Mouse (Mus musculus) MN1 (cell line): ENCODE results near the gene Ropn1l.

Source experiments
- DNase-seq: peaks from one replicate; pipeline ENCODE4 v3.0.0-alpha.2; 2016; ENCODE audit warnings: low spot score

The Ropn1l gene

DNA sequence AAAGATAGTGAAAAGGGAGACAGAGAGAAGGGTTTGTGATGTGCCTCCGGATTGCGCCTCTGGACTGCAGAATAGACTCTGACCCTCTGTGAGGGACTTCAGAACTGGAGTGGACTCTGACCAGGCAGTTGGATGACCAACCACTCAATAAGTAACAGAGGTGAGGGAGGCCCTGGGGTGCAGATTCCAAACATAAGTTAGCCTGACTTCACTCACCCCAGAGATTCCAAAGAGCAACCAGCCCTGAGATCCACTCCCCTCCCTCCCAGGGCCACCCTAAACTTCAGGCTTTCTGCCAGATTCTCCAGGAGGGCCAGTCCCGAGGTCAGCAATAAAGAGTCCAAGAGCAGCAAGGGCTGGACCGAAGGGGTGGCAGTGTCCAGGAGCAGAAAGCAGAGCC is 46.0 kb downstream of the Ropn1l start:
- DNase-seq: no peak

DNA sequence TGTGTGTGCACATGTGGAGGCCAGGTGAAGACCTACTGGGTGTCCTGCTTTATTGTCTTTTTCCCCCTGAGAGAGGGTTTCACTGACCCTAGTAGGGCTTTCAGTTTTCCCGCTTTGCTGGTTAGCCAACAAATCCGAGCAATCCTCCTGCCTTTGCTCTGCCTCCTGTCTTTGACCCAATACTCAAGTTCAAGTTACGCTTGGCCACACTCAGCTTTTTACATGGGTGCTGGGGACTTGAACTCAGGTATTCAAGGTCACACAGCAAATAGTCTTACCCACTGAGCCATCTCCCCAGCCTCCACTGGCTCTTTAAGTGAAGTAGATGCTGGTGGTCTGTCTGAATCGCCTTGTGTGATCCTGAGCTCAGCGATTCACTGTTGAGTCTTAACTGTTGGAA is 46.7 kb downstream of the Ropn1l start:
- no peak for DNase-seq

DNA sequence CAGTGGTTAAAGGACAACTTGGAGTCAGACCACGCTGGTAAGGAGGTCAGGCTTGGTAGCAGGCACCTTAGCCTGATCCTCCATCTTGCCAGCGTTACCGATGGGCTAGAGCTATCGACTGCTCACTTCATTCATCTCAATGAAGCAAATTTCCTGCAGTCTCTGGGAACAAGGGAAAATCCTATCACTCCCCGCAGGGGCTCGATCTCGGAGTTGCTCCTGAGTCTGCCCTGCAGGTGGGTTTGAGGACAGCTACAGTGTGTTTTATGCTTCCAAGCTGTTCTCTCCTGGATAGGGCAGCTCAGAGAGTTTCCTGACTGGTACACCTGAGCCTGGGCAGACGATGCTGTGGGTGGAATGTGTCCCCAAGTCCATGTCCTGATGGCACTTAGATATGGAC is 49.2 kb downstream of the Ropn1l start:
- no peak for DNase-seq

- DNase-seq: no peak
These were observed 51.2 kb downstream of the Ropn1l start for GRCm38 (mm10) chr15:31402200-31402892.

DNA sequence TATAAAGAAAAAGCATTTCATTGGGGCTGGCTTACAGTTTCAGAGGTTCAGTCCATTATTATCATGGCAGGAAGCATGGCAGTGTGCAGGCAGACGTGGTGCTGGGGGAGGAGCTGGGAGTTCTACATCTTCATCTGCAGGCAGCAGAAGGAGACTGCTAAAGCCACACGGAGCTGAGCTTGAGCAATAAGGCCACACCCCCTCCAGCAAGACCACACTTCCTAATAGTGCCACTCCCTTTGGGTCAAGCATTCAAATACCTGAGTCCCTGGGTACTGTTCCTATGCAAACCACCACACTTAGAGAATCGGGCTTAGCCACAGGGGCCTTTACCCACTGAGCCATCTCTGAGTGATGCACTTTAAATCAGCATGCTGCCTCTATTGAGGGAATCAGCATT is 52.6 kb downstream of the Ropn1l start:
- no peak for DNase-seq

DNA sequence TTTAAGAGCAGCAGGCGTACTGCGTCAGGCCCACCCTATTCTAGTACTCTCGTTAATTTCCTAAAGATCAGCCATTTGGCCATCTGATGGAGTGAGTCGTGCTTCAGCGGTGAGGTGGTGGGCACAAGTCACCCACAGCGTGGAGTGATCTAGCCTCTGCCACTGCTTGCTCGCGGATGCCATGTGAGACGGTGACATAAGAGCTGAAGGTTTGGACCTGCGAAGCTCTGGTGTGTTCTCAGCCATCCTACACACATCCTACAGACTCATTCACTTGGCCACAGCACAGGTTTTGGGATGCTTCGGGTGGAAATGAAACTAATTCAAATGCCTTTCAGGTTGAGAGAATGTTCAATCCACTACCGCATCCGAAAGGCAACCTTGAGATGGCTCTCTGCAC is 54.8 kb downstream of the Ropn1l start:
- no peak for DNase-seq

DNA sequence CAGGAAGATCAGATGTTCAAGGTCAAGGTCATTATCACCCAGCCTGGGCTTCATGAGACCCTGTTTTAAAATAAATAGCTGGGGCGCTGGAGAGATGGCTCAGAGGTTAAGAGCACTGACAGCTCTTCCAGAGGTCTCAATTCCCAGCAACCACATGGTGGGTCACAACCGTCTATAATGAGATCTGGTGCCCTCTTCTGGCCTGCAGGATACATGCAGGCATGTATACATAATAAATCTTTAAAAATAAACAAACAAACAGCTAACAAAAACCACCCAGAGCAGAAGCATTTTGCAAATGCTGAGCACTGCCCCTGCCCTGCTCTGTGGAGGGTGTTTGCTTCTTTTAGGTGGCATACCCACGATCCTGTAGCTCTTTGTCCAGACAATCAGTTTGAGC is 56.2 kb downstream of the Ropn1l start:
- no peak for DNase-seq

GRCm38 (mm10) chr15:31396755-31397154 is 56.8 kb downstream of the Ropn1l start:
- no peak for DNase-seq

DNA sequence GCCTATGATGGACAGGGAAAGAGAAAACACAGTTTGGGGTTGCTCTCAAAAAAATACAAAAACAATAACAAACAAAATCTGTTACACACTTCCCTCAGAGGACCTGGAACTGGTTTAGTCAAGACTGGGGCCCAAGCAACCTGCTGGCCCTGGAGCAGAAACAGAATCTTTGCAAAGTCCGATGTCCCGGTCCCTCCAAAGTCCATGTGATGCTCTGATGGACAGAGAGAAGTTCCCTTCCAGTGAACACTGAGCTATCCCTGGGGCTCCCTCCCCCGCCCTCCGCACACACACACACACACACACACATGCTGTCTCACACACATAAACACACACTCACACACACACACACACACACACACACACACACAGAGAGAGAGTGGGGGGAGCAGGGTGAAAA is 57.6 kb downstream of the Ropn1l start:
- DNase-seq: no peak

DNA sequence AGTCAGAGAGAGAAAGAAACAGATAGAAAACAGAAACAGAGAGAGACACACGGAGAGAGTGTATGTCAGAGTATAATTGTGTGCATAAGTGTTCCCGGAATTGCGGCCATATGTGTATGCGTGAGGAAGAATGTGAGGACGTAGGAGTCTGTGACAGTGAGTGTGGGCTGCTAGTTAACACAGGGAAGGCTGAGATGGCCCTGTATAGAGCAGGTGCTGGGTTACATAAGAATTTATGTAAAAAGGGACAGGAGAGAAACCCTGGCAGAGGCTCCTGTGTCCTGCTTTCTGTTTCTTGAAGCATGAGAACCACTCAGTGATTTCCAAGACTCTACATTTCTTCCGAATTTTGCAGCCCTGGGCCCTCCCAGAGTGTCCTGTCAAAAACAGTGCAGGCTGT is 60.1 kb downstream of the Ropn1l start:
- DNase-seq: no peak

DNA sequence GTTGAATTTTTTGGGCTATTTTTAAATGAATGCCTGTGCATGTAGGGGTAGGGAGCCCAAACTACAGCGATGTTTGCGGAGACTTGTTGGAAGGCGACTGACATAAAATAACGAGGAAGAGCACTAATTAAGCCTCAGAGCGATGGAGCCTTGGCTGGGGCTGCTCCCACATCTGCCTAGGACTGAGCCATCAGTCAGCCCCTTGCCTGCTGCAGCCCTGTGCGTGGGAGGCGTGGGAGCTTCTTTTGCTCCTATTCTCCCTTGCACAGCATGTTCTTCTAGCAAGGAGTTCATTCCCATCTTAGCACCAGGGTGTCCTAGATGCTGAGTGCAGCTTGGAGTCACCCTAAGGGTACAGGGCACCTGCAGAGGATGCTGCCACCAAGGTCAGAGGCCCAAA is 60.8 kb downstream of the Ropn1l start:
- DNase-seq: no peak

DNA sequence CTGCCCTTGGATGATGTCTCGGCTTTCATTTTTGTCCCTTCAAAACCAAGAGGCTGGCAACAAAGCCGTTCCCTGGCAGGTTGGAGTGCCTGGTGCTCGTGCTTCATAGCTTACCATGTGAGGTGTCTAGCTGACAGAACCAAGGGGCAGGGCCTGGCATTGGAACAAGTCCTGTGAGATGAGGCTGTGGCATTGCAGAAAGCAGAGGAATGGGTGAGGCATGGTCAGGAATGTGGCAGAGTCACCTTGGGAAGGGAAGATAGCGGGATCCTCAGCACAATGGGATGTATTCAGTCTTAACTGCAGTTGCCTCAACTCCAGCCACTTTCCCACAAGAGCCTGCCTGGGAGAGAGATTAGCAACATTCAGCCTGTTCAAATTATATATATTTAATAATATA is 61.4 kb downstream of the Ropn1l start:
- no peak for DNase-seq
